In the genomic region with DNA sequence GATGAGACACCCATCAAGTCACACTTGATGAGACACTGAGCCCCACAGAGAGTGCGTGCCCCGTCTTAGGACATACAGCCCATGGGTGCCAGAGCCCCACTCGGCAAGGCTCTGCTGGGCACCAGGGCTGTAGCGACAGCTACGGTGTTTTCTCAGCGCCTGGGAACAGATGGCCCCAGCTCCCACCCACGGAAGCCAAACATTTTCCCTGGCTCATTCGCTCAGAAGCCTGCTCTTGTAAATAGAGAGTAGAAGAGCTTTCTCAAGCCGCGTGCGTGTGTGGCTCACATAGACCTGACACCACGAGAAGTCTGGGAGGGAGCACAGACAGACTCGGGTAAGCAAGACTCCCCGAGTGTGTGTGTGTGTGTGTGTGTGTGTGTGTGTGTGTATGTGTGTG, we compare ENCODE assay signal across 7 mouse cellular contexts. TPM values are rescaled to one million over a fixed set of nuclear protein-coding genes. Genes with fewer than 3 reads are reported as not detected.
DNase-seq lines count a peak whose midpoint lies in the region; ATAC-seq and TF ChIP-seq lines count a peak whose summit lies in the region.

A gene (plus strand): TSS at position 265 of the 400 bp plus-strand sequence.

- peak; percentile 85 for DNase-seq in cerebellum, adult 9-10 months
- peak; percentile 49 to 65 for DNase-seq in frontal cortex, postnatal 10 days (ENCODE audit: low spot score in 2 of 2)
- DNase-seq in left cerebral cortex, postnatal 14 days (ENCODE audit: low spot score in 2 of 2), result peak; percentile 79 to 87
- DNase-seq in right cerebral cortex, postnatal 25 days, result peak; percentile 73
- no peak for DNase-seq in lung, adult 2 months
- no peak for DNase-seq in kidney, postnatal 4 days

- intact Hi-C loops in left cerebral cortex, postnatal 14 days (cut with DNase I), result no loop called here

- no peak for TF ChIP-seq CTCF in lung, adult 2 months (IDR thresholded peaks at IDR 0.05; ENCODE audit: insufficient read depth, low read length)

- no peak within 1 kb of the TSS for H3K4me3 ChIP-seq in lung, adult 2 months (replicated peaks; ENCODE audit: extremely low read depth, low read depth, low read length)

- no peak for TF ChIP-seq POLR2A in lung, adult 2 months (IDR thresholded peaks at IDR 0.05; ENCODE audit: borderline replicate concordance, extremely low read depth, low read depth, low read length)

- H3K4me1 ChIP-seq in lung, adult 2 months (ENCODE audit: control insufficient read depth, insufficient read depth, low read length), result no peaks in the 10 kb centered on the region

- WGBS in lung, adult 2 months, result 29% methylated on average over 14 of the region's 14 CpGs

- no peak for ATAC-seq in megakaryocyte-erythroid progenitor cell, adult 5-6 weeks (replicated peaks; ENCODE audit: low FRiP score, low TSS enrichment, poor library complexity, severe bottlenecking)

RNA-seq across cellular contexts. Expression of the gene that starts here (rescaled TPM):
- 10 to 100 TPM; 36.9 to 46.7 TPM for total RNA-seq in left cerebral cortex, postnatal 14 days (2021)
- not detected in 2 replicates for total RNA-seq in megakaryocyte-erythroid progenitor cell, adult 5-6 weeks (2014; fragmentation: Nextera tagmentation)
- not detected in 2 replicates for total RNA-seq in megakaryocyte-erythroid progenitor cell, adult 5-6 weeks (2017)
- 1.6 and 2.7 TPM in 2 replicates for polyA plus RNA-seq in lung, adult 2 months (2012; rRNA removed)

Comparison
In these comparisons a context has a peak if more than half of its experiments do, and no peak if none do; other contexts are left out.
1. RNA of the gene that starts here (total RNA-seq): 36.9 to 46.7 TPM in left cerebral cortex, postnatal 14 days; not detected in megakaryocyte-erythroid progenitor cell, adult 5-6 weeks; every median in the first group is over 10 times any median in the second.
2. DNase-seq: peak in cerebellum, adult 9-10 months (single experiment), frontal cortex, postnatal 10 days (2 of 2), left cerebral cortex, postnatal 14 days (2 of 2) and right cerebral cortex, postnatal 25 days (single experiment); none in lung, adult 2 months (single experiment) and kidney, postnatal 4 days (0 of 2).